Mouse (Mus musculus) lung, embryonic 16.5 days (tissue): ENCODE results near the gene Kank4. TPM values are rescaled to one million over a fixed set of nuclear protein-coding genes. Genes with fewer than 3 reads are reported as not detected.

Experiments
- ATAC-seq: fragments of 200-750 bp; cut with Nextera tagmentation; 2 replicates; pipeline ENCODE4 v1.8.0; 2017; ENCODE audit warnings: low read depth, mild to moderate bottlenecking, moderate library complexity
- H3K27ac ChIP-seq: fragments of 300-500 bp; sonication (generic); 2 replicates; pipeline ENCODE4 v1.5.1; 2014; ENCODE audit warnings: mild to moderate bottlenecking, control low read depth, low read length
- H3K27me3 ChIP-seq: fragments of 300-500 bp; sonication (generic); 2 replicates; pipeline ENCODE4 v1.6.1; 2014; ENCODE audit warnings: low read depth, low read length, mixed read lengths; ENCODE audit not compliant: control insufficient read depth, insufficient read depth
- H3K36me3 ChIP-seq: fragments of 300-500 bp; sonication (generic); 2 replicates; pipeline ENCODE4 v1.6.1; 2014; ENCODE audit warnings: low read length; ENCODE audit not compliant: control insufficient read depth, insufficient read depth
- H3K4me1 ChIP-seq: fragments of 300-500 bp; sonication (generic); replicated peaks from 2 replicates; pipeline ENCODE4 v1.6.1; 2014; ENCODE audit warnings: low read length, mixed read lengths; ENCODE audit not compliant: control insufficient read depth, insufficient read depth
- H3K4me2 ChIP-seq: fragments of 300-500 bp; sonication (generic); 2 replicates; pipeline ENCODE4 v1.6.1; 2014; ENCODE audit warnings: low read depth, low read length, control low read depth
- H3K4me3 ChIP-seq: fragments of 300-500 bp; sonication (generic); 2 replicates; pipeline ENCODE4 v1.5.1; 2014; ENCODE audit warnings: mild to moderate bottlenecking, low read length, control low read depth
- H3K9ac ChIP-seq: fragments of 300-500 bp; sonication (generic); 2 replicates; pipeline ENCODE4 v1.6.1; 2014; ENCODE audit warnings: low read length, control low read depth
- H3K9me3 ChIP-seq: fragments of 300-500 bp; sonication (generic); 2 replicates; pipeline ENCODE4 v1.6.1; 2016; ENCODE audit warnings: low read length; ENCODE audit not compliant: control insufficient read depth
- WGBS: fragments of 180-500 bp; shearing (Covaris S2); extraction: QIAGEN DNeasy Blood & Tissue Kit; methylation state at CpG from one replicate; pipeline ENCODE4 v1.1.7; 2014; 5-methylcytosine and 5-hydroxymethylcytosine counted together
- polyA plus RNA-seq: library from polyadenylated mRNA; unstranded; fragments of >200 nt; fragmentation: Nextera tagmentation; extraction: Ambion mirVana; gene quantifications from 2 replicates; pipeline ENCODE4 v1.2.1, GENCODE M21; 2015

The Kank4 gene
- polyA plus RNA-seq, 1 experiment from 2014 or later, result 3.3 TPM

DNA sequence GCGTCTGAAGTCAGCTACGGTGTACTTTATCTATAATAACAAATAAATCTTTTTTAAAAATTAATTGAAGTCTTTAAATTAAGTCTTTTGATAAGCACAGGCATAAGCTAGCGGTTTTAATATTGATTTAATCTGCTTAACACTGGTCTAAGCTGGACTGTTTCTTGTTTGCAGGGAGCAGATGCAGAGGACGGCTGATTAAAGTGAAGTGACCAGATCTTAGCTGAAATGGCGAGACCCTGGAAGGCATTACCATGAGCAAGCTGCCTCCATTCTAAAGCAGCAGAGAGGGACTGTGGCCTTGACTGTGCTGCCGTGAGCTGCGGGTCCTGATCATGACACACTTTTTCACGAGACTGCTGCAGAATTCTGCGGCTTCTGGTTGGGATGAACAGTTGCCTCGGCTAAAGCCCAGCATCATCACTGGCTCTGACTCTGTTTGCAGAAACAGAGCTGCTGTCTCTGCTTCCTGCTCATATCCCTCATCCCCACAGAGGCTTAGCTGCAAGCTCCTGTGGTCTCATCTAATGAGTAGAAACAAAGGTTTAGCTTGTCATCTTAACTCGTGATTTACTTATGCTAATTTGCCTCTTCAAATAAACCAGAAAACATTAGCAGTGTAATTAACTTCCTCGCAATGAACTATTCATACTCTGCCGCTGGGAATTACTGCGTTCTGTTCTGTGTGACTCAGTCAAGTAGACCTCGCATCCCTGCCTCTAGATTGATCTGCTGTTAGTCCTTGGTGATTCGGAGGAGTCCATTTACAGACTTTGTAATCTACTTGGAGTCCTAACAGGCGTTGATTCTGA lies 99.4 kb downstream of the Kank4 start:
- H3K9me3 ChIP-seq, result no peaks in the 10 kb centered on the region
- no peaks in the 10 kb centered on the region for H3K4me1 ChIP-seq
- no peak overlapping the region for H3K4me3 ChIP-seq
- H3K27ac ChIP-seq, result no peak overlapping the region
- H3K9ac ChIP-seq, result no peak overlapping the region
- WGBS, result 80% methylated on average over 17 of the region's 17 CpGs
- no peak for ATAC-seq
- no peaks in the 10 kb centered on the region for H3K27me3 ChIP-seq
- no peaks in the 10 kb centered on the region for H3K36me3 ChIP-seq
- H3K4me2 ChIP-seq, result no peak overlapping the region

DNA sequence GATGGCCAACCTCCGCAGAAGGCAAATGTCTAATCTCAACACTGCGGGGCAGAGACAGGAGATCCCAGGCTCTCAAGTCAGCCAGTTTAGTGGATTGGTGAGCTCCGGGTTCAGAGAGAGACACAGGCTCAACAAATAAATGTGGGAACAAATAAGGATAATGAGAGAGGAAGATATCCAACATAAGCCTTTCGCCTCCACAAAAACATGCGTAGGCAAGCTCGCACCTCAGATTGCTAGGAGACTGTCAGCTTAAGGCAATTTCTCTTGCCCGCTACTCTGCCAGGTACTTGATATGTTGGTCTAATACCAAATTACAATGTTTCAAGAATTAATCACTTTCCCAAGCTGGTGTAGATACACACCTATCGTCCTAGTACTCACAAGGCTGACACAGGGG lies 106.4 kb downstream of the Kank4 start:
- Histone ChIP-seq H3K27ac (no peak overlapping the region), H3K36me3 (no peaks in the 10 kb centered on the region), H3K27me3 (no peaks in the 10 kb centered on the region), H3K9me3 (no peaks in the 10 kb centered on the region), H3K4me2 (no peak overlapping the region), H3K4me1 (no peaks in the 10 kb centered on the region), H3K4me3 (no peak overlapping the region), H3K9ac (no peak overlapping the region)
- no peak for ATAC-seq
- 89% methylated on average over 8 of the region's 8 CpGs for WGBS

Other genes with a start within 250 kb of the Kank4 start
- gene L1td1, start 90.8 kb downstream of the Kank4 start, polyA plus RNA-seq, result 0.09 and 0.18 TPM in 2 replicates
- gene I0C0044D17Rik, start 6.3 kb upstream of the Kank4 start, polyA plus RNA-seq, result not detected in 2 replicates
- 62.1 and 69.4 TPM in 2 replicates for gene Usp1, start 106.3 kb upstream of the Kank4 start, polyA plus RNA-seq
- 1.1 and 4.1 TPM in 2 replicates for gene Angptl3, start 213.4 kb upstream of the Kank4 start, polyA plus RNA-seq